Mouse (Mus musculus): ENCODE data around the gene Syt15. TPM values are rescaled to one million over a fixed set of nuclear protein-coding genes. Genes with fewer than 3 reads are reported as not detected.
A peak's percentile ranks its signal among the peaks of the same experiment; 100 is the strongest.

Syt15 gene
- polyA plus RNA-seq, 1 experiment from 2014 or later: 1.4 TPM

GRCm38 (mm10) chr14:34200738-34201230 is 18.6 kb upstream of the Syt15 start:
- peak overlapping the region; percentile 98 for H3K4me2 ChIP-seq (ENCODE audit: low read depth, low read length)
- peak; percentile 42 for ATAC-seq (ENCODE audit: insufficient read depth, low FRiP score)
- WGBS: 5% methylated on average over 19 of the region's 19 CpGs

GRCm38 (mm10) chr14:34201231-34202035 is 18.0 kb upstream of the Syt15 start, which contains the start of gene Gprin2:
Gene Gprin2 (minus strand): TSS chr14:34201653.
- Histone ChIP-seq H3K9ac (ENCODE audit: low read length) (peak within 1 kb of the TSS; percentile 72), H3K36me3 (ENCODE audit: control insufficient read depth, insufficient read depth, low read length) (no peaks in the 10 kb centered on the region), H3K27me3 (ENCODE audit: control insufficient read depth, insufficient read depth, low read length) (no peaks in the 10 kb centered on the region; the same call in 1 of the 2 replicates), H3K4me1 (ENCODE audit: control insufficient read depth, insufficient read depth, low read length) (no peaks in the 10 kb centered on the region), H3K27ac (ENCODE audit: low read length) (no peak within 1 kb of the TSS), H3K4me2 (ENCODE audit: low read depth, low read length) (peak within 1 kb of the TSS; percentile 98), H3K4me3 (replicated peaks; ENCODE audit: low read length) (peak within 1 kb of the TSS; percentile 69), H3K9me3 (replicated peaks; ENCODE audit: control insufficient read depth, low read length) (no peaks in the 10 kb centered on the region)
- 5% methylated on average over 51 of the region's 52 CpGs for whole genome bisulfite sequencing
- ATAC-seq (ENCODE audit: insufficient read depth, low FRiP score): peak; percentile 29; the same call in 1 of the 2 replicates

More at GRCm38 (mm10) chr14:34200738-34201230, 18.6 kb upstream of the Syt15 start:
- H3K36me3 ChIP-seq (ENCODE audit: control insufficient read depth, insufficient read depth, low read length): no peaks in the 10 kb centered on the region
- no peaks in the 10 kb centered on the region; the same call in 1 of the 2 replicates for H3K27me3 ChIP-seq (ENCODE audit: control insufficient read depth, insufficient read depth, low read length)
- H3K9me3 ChIP-seq (replicated peaks; ENCODE audit: control insufficient read depth, low read length): no peaks in the 10 kb centered on the region
- no peaks in the 10 kb centered on the region for H3K4me1 ChIP-seq (ENCODE audit: control insufficient read depth, insufficient read depth, low read length)
- no peak overlapping the region for H3K27ac ChIP-seq (ENCODE audit: low read length)
- peak overlapping the region; percentile 72 for H3K9ac ChIP-seq (ENCODE audit: low read length)
- H3K4me3 ChIP-seq (replicated peaks; ENCODE audit: low read length): peak overlapping the region; percentile 69

GRCm38 (mm10) chr14:34207996-34208395 is 11.4 kb upstream of the Syt15 start:
- H3K36me3 ChIP-seq (ENCODE audit: control insufficient read depth, insufficient read depth, low read length): no peaks in the 10 kb centered on the region
- H3K9ac ChIP-seq (ENCODE audit: low read length): no peak overlapping the region
- no peak overlapping the region for H3K4me3 ChIP-seq (replicated peaks; ENCODE audit: low read length)
- no peak overlapping the region for H3K27ac ChIP-seq (ENCODE audit: low read length)
- no peaks in the 10 kb centered on the region for H3K27me3 ChIP-seq (ENCODE audit: control insufficient read depth, insufficient read depth, low read length)
- 68% methylated on average over 6 of the region's 6 CpGs for WGBS
- H3K4me2 ChIP-seq (ENCODE audit: low read depth, low read length): no peak overlapping the region
- no peak for ATAC-seq (ENCODE audit: insufficient read depth, low FRiP score)
- H3K4me1 ChIP-seq (ENCODE audit: control insufficient read depth, insufficient read depth, low read length): no peaks in the 10 kb centered on the region
- no peaks in the 10 kb centered on the region for H3K9me3 ChIP-seq (replicated peaks; ENCODE audit: control insufficient read depth, low read length)

GRCm38 (mm10) chr14:34208651-34209050 is 10.7 kb upstream of the Syt15 start:
- Histone ChIP-seq H3K9ac (ENCODE audit: low read length) (no peak overlapping the region), H3K4me1 (ENCODE audit: control insufficient read depth, insufficient read depth, low read length) (no peaks in the 10 kb centered on the region), H3K4me3 (replicated peaks; ENCODE audit: low read length) (no peak overlapping the region), H3K36me3 (ENCODE audit: control insufficient read depth, insufficient read depth, low read length) (no peaks in the 10 kb centered on the region), H3K27ac (ENCODE audit: low read length) (no peak overlapping the region), H3K4me2 (ENCODE audit: low read depth, low read length) (no peak overlapping the region), H3K9me3 (replicated peaks; ENCODE audit: control insufficient read depth, low read length) (no peaks in the 10 kb centered on the region), H3K27me3 (ENCODE audit: control insufficient read depth, insufficient read depth, low read length) (no peaks in the 10 kb centered on the region)
- ATAC-seq (ENCODE audit: insufficient read depth, low FRiP score): no peak
- 46% methylated on average over 2 of the region's 2 CpGs for WGBS

- no peak overlapping the region for H3K9ac ChIP-seq (ENCODE audit: low read length)
- 61% methylated on average over 4 of the region's 4 CpGs for WGBS
- ATAC-seq (ENCODE audit: insufficient read depth, low FRiP score): no peak
- no peak overlapping the region for H3K4me2 ChIP-seq (ENCODE audit: low read depth, low read length)
- no peak overlapping the region for H3K4me3 ChIP-seq (replicated peaks; ENCODE audit: low read length)
- H3K27ac ChIP-seq (ENCODE audit: low read length): no peak overlapping the region
- H3K36me3 ChIP-seq (ENCODE audit: control insufficient read depth, insufficient read depth, low read length): no peaks in the 10 kb centered on the region
- no peaks in the 10 kb centered on the region for H3K9me3 ChIP-seq (replicated peaks; ENCODE audit: control insufficient read depth, low read length)
- no peaks in the 10 kb centered on the region for H3K4me1 ChIP-seq (ENCODE audit: control insufficient read depth, insufficient read depth, low read length)
- H3K27me3 ChIP-seq (ENCODE audit: control insufficient read depth, insufficient read depth, low read length): no peaks in the 10 kb centered on the region
Measured at GRCm38 (mm10) chr14:34209080-34209479, 10.3 kb upstream of the Syt15 start.

- WGBS: 88% methylated on average over 4 of the region's 4 CpGs
- Histone ChIP-seq H3K4me3 (replicated peaks; ENCODE audit: low read length) (no peak overlapping the region), H3K4me1 (ENCODE audit: control insufficient read depth, insufficient read depth, low read length) (no peaks in the 10 kb centered on the region), H3K4me2 (ENCODE audit: low read depth, low read length) (no peak overlapping the region), H3K27me3 (ENCODE audit: control insufficient read depth, insufficient read depth, low read length) (no peaks in the 10 kb centered on the region), H3K9ac (ENCODE audit: low read length) (no peak overlapping the region), H3K9me3 (replicated peaks; ENCODE audit: control insufficient read depth, low read length) (no peaks in the 10 kb centered on the region), H3K27ac (ENCODE audit: low read length) (no peak overlapping the region), H3K36me3 (ENCODE audit: control insufficient read depth, insufficient read depth, low read length) (no peaks in the 10 kb centered on the region)
- ATAC-seq (ENCODE audit: insufficient read depth, low FRiP score): no peak
Measured at GRCm38 (mm10) chr14:34209942-34210341, 9.5 kb upstream of the Syt15 start.

GRCm38 (mm10) chr14:34215451-34216127 is 3.8 kb upstream of the Syt15 start:
- 60% methylated on average over 6 of the region's 6 CpGs for WGBS
- H3K4me2 ChIP-seq (ENCODE audit: low read depth, low read length): no peak overlapping the region
- H3K4me3 ChIP-seq (replicated peaks; ENCODE audit: low read length): no peak overlapping the region
- no peaks in the 10 kb centered on the region for H3K36me3 ChIP-seq (ENCODE audit: control insufficient read depth, insufficient read depth, low read length)
- 0 out of 2 replicates have a peak, but pooled peaks have one; percentile 75 for ATAC-seq (ENCODE audit: insufficient read depth, low FRiP score)
- peaks cover 6% of the 10 kb centered on the region; the same call in 1 of the 2 replicates for H3K4me1 ChIP-seq (ENCODE audit: control insufficient read depth, insufficient read depth, low read length)
- no peak overlapping the region for H3K27ac ChIP-seq (ENCODE audit: low read length)
- H3K27me3 ChIP-seq (ENCODE audit: control insufficient read depth, insufficient read depth, low read length): peaks cover 19% of the 10 kb centered on the region
- H3K9me3 ChIP-seq (replicated peaks; ENCODE audit: control insufficient read depth, low read length): no peaks in the 10 kb centered on the region
- no peak overlapping the region for H3K9ac ChIP-seq (ENCODE audit: low read length)

GRCm38 (mm10) chr14:34219786-34220198 is 397 bp downstream of the Syt15 start:
- Histone ChIP-seq H3K9ac (ENCODE audit: low read length) (peak overlapping the region; percentile 43; the same call in 1 of the 2 replicates), H3K36me3 (ENCODE audit: control insufficient read depth, insufficient read depth, low read length) (no peaks in the 10 kb centered on the region), H3K4me2 (ENCODE audit: low read depth, low read length) (peak overlapping the region; percentile 52), H3K4me1 (ENCODE audit: control insufficient read depth, insufficient read depth, low read length) (peaks cover 6% of the 10 kb centered on the region; the same call in 1 of the 2 replicates), H3K4me3 (replicated peaks; ENCODE audit: low read length) (peak overlapping the region; percentile 32), H3K27ac (ENCODE audit: low read length) (no peak overlapping the region), H3K27me3 (ENCODE audit: control insufficient read depth, insufficient read depth, low read length) (peaks cover 20% of the 10 kb centered on the region), H3K9me3 (replicated peaks; ENCODE audit: control insufficient read depth, low read length) (no peaks in the 10 kb centered on the region)
- WGBS: 2% methylated on average over 29 of the region's 29 CpGs
- peak; percentile 22; the same call in 1 of the 2 replicates for ATAC-seq (ENCODE audit: insufficient read depth, low FRiP score)

- no peak overlapping the region for H3K9ac ChIP-seq (ENCODE audit: low read length)
- no peak for ATAC-seq (ENCODE audit: insufficient read depth, low FRiP score)
- 73% methylated on average over 5 of the region's 5 CpGs for WGBS
- peak overlapping the region; percentile 32; the same call in 1 of the 2 replicates for H3K4me3 ChIP-seq (replicated peaks; ENCODE audit: low read length)
- H3K36me3 ChIP-seq (ENCODE audit: control insufficient read depth, insufficient read depth, low read length): no peaks in the 10 kb centered on the region
- no peak overlapping the region for H3K4me2 ChIP-seq (ENCODE audit: low read depth, low read length)
- H3K27me3 ChIP-seq (ENCODE audit: control insufficient read depth, insufficient read depth, low read length): peaks cover 20% of the 10 kb centered on the region
- H3K27ac ChIP-seq (ENCODE audit: low read length): no peak overlapping the region
- peaks cover 6% of the 10 kb centered on the region; the same call in 1 of the 2 replicates for H3K4me1 ChIP-seq (ENCODE audit: control insufficient read depth, insufficient read depth, low read length)
- no peaks in the 10 kb centered on the region for H3K9me3 ChIP-seq (replicated peaks; ENCODE audit: control insufficient read depth, low read length)
Measured at GRCm38 (mm10) chr14:34220426-34220825, 1.0 kb downstream of the Syt15 start.
